Mouse (Mus musculus) stomach, embryonic 14.5 days (tissue): ENCODE results near the gene Tle3. TPM values are rescaled to one million over a fixed set of nuclear protein-coding genes. Genes with fewer than 3 reads are reported as not detected.

ENCODE experiments used
- ATAC-seq: fragments of 200-750 bp; cut with Nextera tagmentation; 2 replicates; pipeline ENCODE4 v1.8.0; 2017; ENCODE audit warnings: low read depth, moderate TSS enrichment; ENCODE audit not compliant: insufficient number of reproducible peaks, insufficient read depth, low FRiP score
- H3K27ac ChIP-seq: fragments of 300-500 bp; sonication (generic); 2 replicates; pipeline ENCODE4 v1.5.1; 2014; ENCODE audit warnings: mild to moderate bottlenecking, low read length, moderate library complexity, mixed read lengths
- H3K27me3 ChIP-seq: fragments of 300-500 bp; sonication (generic); 2 replicates; pipeline ENCODE4 v1.6.1; 2014; ENCODE audit warnings: low read length, control low read depth, mixed read lengths; ENCODE audit not compliant: control insufficient read depth, insufficient read depth
- H3K36me3 ChIP-seq: fragments of 300-500 bp; sonication (generic); 2 replicates; pipeline ENCODE4 v1.6.1; 2014; ENCODE audit warnings: mild to moderate bottlenecking, control low read depth, low read length, moderate library complexity, mixed read lengths; ENCODE audit not compliant: control insufficient read depth, insufficient read depth
- H3K4me1 ChIP-seq: fragments of 300-500 bp; sonication (generic); 2 replicates; pipeline ENCODE4 v1.6.1; 2014; ENCODE audit warnings: low read length, control low read depth, mixed read lengths; ENCODE audit not compliant: control insufficient read depth, insufficient read depth
- H3K4me2 ChIP-seq: fragments of 300-500 bp; sonication (generic); replicated peaks from 2 replicates; pipeline ENCODE4 v1.6.1; 2014; ENCODE audit warnings: low read depth, low read length, control low read depth
- H3K4me3 ChIP-seq: fragments of 300-500 bp; sonication (generic); 2 replicates; pipeline ENCODE4 v1.5.1; 2014; ENCODE audit warnings: low read depth, low read length, control low read depth
- H3K9ac ChIP-seq: fragments of 300-500 bp; sonication (generic); replicated peaks from 2 replicates; pipeline ENCODE4 v1.6.1; 2014; ENCODE audit warnings: low read depth, mild to moderate bottlenecking, control low read depth, low read length, moderate library complexity, mixed read lengths
- H3K9me3 ChIP-seq: fragments of 300-500 bp; sonication (generic); 2 replicates; pipeline ENCODE4 v1.6.1; 2016; ENCODE audit warnings: low read depth, low read length, control low read depth; ENCODE audit not compliant: control insufficient read depth
- WGBS: fragments of 180-500 bp; shearing (Covaris S2); extraction: QIAGEN DNeasy Blood & Tissue Kit; methylation state at CpG from one replicate; pipeline ENCODE4 v1.1.7; 2014; 5-methylcytosine and 5-hydroxymethylcytosine counted together
- polyA plus RNA-seq: library from polyadenylated mRNA; unstranded; fragments of >200 nt; fragmentation: Nextera tagmentation; extraction: Ambion mirVana; gene quantifications from 2 replicates; pipeline ENCODE4 v1.2.1, GENCODE M21; 2014

The Tle3 gene
- polyA plus RNA-seq, 1 experiment from 2014 or later, result 31.9 TPM

DNA sequence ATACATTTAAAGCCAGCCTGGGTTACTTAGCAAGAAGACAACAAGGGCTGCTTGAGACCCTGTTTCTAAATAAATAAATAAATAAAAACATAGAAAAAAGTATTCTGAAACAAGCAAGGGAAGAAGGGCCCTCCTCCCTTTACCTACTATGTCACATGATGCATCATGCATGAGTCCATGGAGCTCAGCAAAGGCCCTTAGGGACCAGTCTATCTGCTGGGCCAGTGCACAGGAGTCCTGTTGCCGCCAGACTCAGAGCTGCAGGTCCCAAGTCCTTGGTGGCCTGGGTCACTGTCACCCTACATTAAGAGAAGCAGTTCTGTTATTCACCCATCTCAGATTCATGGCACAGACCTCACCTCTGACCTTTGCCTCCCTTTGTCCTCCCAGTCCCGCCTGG lies 61.0 kb downstream of the Tle3 start:
- no peak overlapping the region for H3K4me2 ChIP-seq
- WGBS, result 85% methylated on average over 2 of the region's 2 CpGs
- no peak overlapping the region for H3K9ac ChIP-seq
- H3K9me3 ChIP-seq, result no peaks in the 10 kb centered on the region
- no peak overlapping the region for H3K27ac ChIP-seq
- no peak for ATAC-seq
- H3K36me3 ChIP-seq, result no peaks in the 10 kb centered on the region
- H3K4me1 ChIP-seq, result peaks cover 6% of the 10 kb centered on the region; the same call in 1 of the 2 replicates
- H3K27me3 ChIP-seq, result no peaks in the 10 kb centered on the region
- H3K4me3 ChIP-seq, result no peak overlapping the region

DNA sequence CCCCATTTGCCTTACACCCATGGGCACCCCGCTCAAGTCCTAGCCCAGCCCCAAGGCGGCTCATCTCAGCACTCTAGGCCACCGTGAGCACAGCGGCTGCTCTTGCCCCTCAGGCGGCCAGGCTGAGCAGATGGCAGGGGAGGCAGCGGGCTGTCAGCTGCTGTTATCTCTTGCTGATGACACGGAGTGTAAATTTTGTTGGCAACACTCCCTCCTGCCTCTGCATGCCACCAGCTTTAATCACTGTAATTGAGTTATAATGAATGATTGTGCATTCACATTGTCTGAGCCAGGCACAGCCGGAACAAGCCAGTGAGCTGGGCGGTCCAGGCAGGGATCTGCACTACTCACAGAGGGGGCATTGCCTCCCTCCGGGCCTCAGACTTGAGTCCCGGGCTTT lies 61.9 kb downstream of the Tle3 start:
- H3K27me3 ChIP-seq, result no peaks in the 10 kb centered on the region
- 46% methylated on average over 11 of the region's 11 CpGs for WGBS
- no peaks in the 10 kb centered on the region for H3K9me3 ChIP-seq
- peaks cover 6% of the 10 kb centered on the region; the same call in 1 of the 2 replicates for H3K4me1 ChIP-seq
- no peak overlapping the region for H3K27ac ChIP-seq
- H3K9ac ChIP-seq, result no peak overlapping the region
- no peak overlapping the region for H3K4me3 ChIP-seq
- H3K36me3 ChIP-seq, result no peaks in the 10 kb centered on the region
- no peak for ATAC-seq
- no peak overlapping the region for H3K4me2 ChIP-seq

DNA sequence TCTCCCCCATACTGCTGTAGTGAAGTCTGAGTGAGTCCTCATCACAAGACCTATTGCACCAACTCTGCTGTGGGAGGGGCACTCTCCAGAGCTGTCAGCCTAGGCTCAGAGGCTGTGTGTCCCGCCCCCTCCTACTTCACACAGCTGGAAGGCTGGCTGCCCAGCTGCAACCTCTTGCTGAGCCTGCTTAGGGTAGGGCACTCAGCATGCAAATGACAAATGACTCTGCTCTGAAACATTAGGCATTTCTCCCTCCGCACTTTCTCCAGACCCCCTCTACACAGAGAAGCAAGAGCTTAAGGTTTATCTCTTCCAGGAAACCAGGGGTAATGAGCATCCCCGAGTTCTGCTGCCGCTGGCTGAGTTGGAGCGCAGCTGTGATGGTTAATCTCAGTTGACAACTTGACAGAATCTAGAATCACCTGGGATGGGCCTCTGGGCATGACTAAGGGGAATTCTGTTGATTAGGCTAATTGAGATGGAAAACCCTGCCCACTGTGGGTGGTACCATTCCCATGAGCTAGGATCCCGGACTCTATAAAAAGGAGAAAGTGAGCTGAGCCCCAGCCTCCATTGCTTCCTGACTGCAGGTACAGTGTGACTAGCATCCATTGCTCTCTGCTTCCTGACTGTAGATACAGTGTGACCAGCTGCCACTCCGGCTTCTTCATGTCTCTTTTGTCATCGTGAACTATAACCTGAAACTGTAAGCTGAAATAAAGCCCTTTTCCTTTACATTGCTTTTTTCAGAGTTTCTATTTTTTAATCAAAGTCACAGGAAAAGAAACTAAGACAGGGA lies 63.2 kb downstream of the Tle3 start:
- Histone ChIP-seq H3K4me1 (peaks cover 6% of the 10 kb centered on the region; the same call in 1 of the 2 replicates), H3K9me3 (no peaks in the 10 kb centered on the region), H3K27me3 (no peaks in the 10 kb centered on the region), H3K9ac (no peak overlapping the region), H3K27ac (no peak overlapping the region), H3K4me2 (no peak overlapping the region), H3K4me3 (no peak overlapping the region), H3K36me3 (no peaks in the 10 kb centered on the region)
- ATAC-seq, result peak; percentile 64; the same call in 1 of the 2 replicates
- 31% methylated on average over 8 of the region's 8 CpGs for WGBS

DNA sequence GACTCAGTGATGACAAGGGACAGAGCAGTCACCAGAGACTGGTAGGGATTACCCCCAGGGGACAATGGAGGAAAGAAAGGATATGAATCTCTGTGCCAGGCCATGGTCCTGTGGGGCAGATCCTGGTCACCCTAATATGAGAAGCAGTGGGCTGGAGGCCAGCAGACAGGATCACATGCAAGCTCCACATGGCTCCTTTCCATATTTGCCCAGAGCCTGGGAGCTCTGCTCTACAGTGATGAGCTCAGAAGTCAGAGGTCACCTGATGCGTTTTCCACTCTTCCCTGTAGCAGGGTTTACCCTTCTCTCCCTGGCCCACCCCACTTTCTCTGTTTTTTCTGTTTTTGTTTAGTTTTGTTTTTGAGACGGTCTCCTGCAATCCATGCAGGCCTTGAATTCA lies 63.9 kb downstream of the Tle3 start:
- no peak for ATAC-seq
- Histone ChIP-seq H3K4me3 (no peak overlapping the region), H3K27me3 (no peaks in the 10 kb centered on the region), H3K4me2 (no peak overlapping the region), H3K4me1 (peaks cover 6% of the 10 kb centered on the region; the same call in 1 of the 2 replicates), H3K9me3 (no peaks in the 10 kb centered on the region), H3K27ac (no peak overlapping the region), H3K36me3 (no peaks in the 10 kb centered on the region), H3K9ac (no peak overlapping the region)
- 61% methylated on average over 2 of the region's 2 CpGs for WGBS

DNA sequence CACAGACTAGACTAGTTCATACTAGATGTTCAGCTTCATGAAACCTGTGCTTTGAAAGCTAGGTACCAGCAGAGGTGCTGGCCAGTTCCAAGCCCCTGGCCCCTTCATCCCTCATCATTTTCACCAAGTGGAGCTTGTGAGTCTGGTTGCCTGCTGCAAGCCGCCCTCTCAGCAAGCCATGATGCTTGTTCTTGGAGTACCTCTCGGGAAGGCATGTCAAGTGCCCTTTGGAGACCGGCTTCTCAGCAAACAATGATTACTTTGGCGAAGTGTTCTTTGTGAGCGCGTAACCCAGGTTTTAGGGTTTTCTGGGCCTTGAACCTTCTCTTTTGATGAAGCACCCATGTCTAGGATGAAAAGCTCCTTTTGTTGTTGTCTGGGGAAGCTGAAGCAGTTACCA lies 64.6 kb downstream of the Tle3 start:
- Histone ChIP-seq H3K27me3 (no peaks in the 10 kb centered on the region), H3K9ac (no peak overlapping the region), H3K4me2 (no peak overlapping the region), H3K9me3 (no peaks in the 10 kb centered on the region), H3K27ac (no peak overlapping the region), H3K4me1 (peaks cover 6% of the 10 kb centered on the region; the same call in 1 of the 2 replicates), H3K4me3 (no peak overlapping the region), H3K36me3 (no peaks in the 10 kb centered on the region)
- WGBS, result 90% methylated on average over 6 of the region's 6 CpGs
- ATAC-seq, result no peak

DNA sequence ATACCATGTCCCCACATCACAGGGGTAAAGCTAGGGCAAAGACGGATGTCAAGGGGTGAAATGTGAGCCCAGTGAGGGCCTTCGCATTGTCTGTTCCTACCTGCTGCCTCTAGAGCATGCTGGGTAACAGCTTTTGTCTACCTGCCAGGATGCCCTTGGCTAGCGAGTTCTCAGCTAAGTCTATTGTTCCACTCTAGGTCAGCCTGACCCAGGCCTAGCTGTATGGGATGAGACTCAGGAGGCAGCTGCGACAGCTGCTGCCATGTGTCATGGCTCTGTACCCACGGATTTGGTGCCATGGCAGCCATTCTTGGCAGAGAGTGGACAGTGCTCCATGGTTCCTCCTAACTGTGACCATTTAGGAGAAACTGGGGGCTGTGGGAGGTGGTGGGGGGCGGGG lies 66.9 kb downstream of the Tle3 start:
- H3K9ac ChIP-seq, result no peak overlapping the region
- no peaks in the 10 kb centered on the region for H3K36me3 ChIP-seq
- H3K27ac ChIP-seq, result no peak overlapping the region
- H3K4me3 ChIP-seq, result no peak overlapping the region
- ATAC-seq, result no peak
- H3K4me2 ChIP-seq, result no peak overlapping the region
- 69% methylated on average over 6 of the region's 6 CpGs for WGBS
- H3K9me3 ChIP-seq, result no peaks in the 10 kb centered on the region
- no peaks in the 10 kb centered on the region for H3K27me3 ChIP-seq
- peaks cover 11% of the 10 kb centered on the region for H3K4me1 ChIP-seq

DNA sequence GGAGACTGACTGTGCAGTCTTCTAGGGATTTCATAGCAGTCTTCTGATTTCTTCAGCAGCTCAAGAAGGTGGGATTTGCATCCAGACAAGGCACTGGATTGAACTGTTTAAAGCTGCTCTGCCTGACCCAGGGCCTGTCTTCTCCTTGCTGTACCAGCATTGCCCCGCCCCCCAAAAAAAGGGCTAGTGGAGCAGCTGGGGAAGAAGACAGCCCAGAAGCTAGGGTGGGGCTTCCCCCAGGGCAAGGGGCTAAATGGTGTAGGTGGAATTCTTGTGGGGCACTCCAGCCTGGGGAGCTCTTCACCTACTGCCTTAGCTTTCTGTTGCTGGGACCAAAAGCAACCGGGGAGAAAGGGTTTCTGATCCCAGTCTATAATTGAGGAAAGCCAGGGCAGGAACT lies 67.8 kb downstream of the Tle3 start:
- no peak overlapping the region for H3K27ac ChIP-seq
- peaks cover 9% of the 10 kb centered on the region for H3K4me1 ChIP-seq
- H3K4me2 ChIP-seq, result no peak overlapping the region
- no peaks in the 10 kb centered on the region for H3K36me3 ChIP-seq
- H3K9ac ChIP-seq, result no peak overlapping the region
- no peaks in the 10 kb centered on the region for H3K9me3 ChIP-seq
- no peak for ATAC-seq
- no peaks in the 10 kb centered on the region for H3K27me3 ChIP-seq
- no peak overlapping the region for H3K4me3 ChIP-seq
- WGBS, result 69% methylated on average over 2 of the region's 2 CpGs

DNA sequence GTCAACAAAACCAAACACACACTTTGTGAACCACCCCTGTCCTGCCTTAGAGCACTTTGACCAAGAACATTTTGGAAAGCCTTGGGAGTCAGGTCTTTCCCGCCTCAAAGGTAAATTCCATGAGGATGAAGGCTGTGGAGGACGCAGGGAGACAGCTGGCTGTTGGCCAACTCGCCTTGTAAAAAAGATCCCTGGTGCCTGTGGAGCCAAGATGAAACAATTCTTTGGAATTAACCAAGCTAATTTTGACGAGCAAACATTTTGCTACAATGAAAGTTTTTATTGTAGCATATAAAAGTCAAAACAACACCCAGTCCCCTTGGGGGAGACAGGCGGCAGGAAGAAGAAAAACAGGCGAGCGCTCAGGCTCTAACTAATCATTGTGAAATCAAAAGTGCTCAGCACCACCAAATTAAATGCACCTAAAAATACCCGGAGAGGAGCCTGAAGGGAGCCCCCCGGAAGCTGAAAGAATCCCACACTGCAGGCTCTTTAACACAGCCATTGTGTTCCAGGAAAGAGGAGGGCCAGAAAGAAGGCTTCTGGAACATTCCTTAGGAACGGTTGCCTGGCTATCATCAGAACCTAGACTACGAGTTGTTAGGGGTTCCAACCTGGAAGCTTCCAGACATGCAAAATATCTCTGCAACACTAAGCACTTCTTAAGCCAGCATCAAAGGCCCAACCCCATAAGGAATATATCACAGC lies 69.2 kb downstream of the Tle3 start:
- Histone ChIP-seq H3K4me1 (peaks cover 5% of the 10 kb centered on the region), H3K9me3 (no peaks in the 10 kb centered on the region), H3K9ac (no peak overlapping the region), H3K27ac (no peak overlapping the region), H3K36me3 (no peaks in the 10 kb centered on the region), H3K27me3 (no peaks in the 10 kb centered on the region), H3K4me2 (no peak overlapping the region), H3K4me3 (no peak overlapping the region)
- 54% methylated on average over 11 of the region's 11 CpGs for WGBS
- no peak for ATAC-seq
